10 mouse cellular contexts compared by ENCODE assay signal in genomic region chr3:97764152-97764551, GRCm38 (mm10).
A peak's percentile ranks its signal among the peaks of the same experiment; 100 is the strongest.
DNase-seq lines count a peak whose midpoint lies in the region; ATAC-seq and TF ChIP-seq lines count a peak whose summit lies in the region.
"Had no signal": no experiment of that assay in that cellular context is flagged by ENCODE, and none has a peak within 500 bp of the region (broad histone marks: within the 10 kb centered on the region; RNA-seq: fewer than 3 reads in every experiment).

No protein-coding gene starts in this region.

- peaks cover 11% of the 10 kb centered on the region; the same call in 1 of the 2 replicates for H3K36me3 ChIP-seq in forebrain, embryonic 13.5 days (ENCODE audit: poor library complexity, severe bottlenecking)
- H3K36me3 ChIP-seq in forebrain, embryonic 10.5 days (replicated peaks), result no peaks in the 10 kb centered on the region
- no peaks in the 10 kb centered on the region for H3K36me3 ChIP-seq in intestine, postnatal 0 days (ENCODE audit: control insufficient read depth, insufficient read depth)
- no peaks in the 10 kb centered on the region for H3K36me3 ChIP-seq in midbrain, embryonic 13.5 days

- peak overlapping the region; percentile 29 for H3K4me3 ChIP-seq in forebrain, embryonic 13.5 days
- no peak overlapping the region for H3K4me3 ChIP-seq in forebrain, embryonic 10.5 days
- 0 out of 2 replicates have a peak overlapping the region, but pooled peaks have one; percentile 10 for H3K4me3 ChIP-seq in intestine, postnatal 0 days (ENCODE audit: low read depth, low read length)
- H3K4me3 ChIP-seq in midbrain, embryonic 13.5 days (replicated peaks), result peak overlapping the region; percentile 37
- H3K4me3 ChIP-seq: gastrocnemius, adult 2 months had no signal

- peaks cover 41% of the 10 kb centered on the region for H3K4me1 ChIP-seq in forebrain, embryonic 13.5 days
- H3K4me1 ChIP-seq in forebrain, embryonic 10.5 days, result peaks cover 48% of the 10 kb centered on the region
- H3K4me1 ChIP-seq in intestine, postnatal 0 days (replicated peaks; ENCODE audit: control insufficient read depth, insufficient read depth, low read length), result no peaks in the 10 kb centered on the region
- H3K4me1 ChIP-seq in midbrain, embryonic 13.5 days (replicated peaks), result peaks cover 53% of the 10 kb centered on the region

- no peaks in the 10 kb centered on the region for H3K27me3 ChIP-seq in forebrain, embryonic 13.5 days
- no peaks in the 10 kb centered on the region for H3K27me3 ChIP-seq in forebrain, embryonic 10.5 days (ENCODE audit: poor library complexity, severe bottlenecking)
- H3K27me3 ChIP-seq in intestine, postnatal 0 days (replicated peaks; ENCODE audit: control insufficient read depth, insufficient read depth, low read length), result no peaks in the 10 kb centered on the region
- H3K27me3 ChIP-seq in midbrain, embryonic 13.5 days, result no peaks in the 10 kb centered on the region

- TF ChIP-seq CTCF in intestine, postnatal 0 days (IDR thresholded peaks at IDR 0.05; ENCODE audit: low read depth), result no peak

- WGBS in forebrain, embryonic 13.5 days, result 55% methylated on average over 5 of the region's 5 CpGs
- 79% methylated on average over 5 of the region's 5 CpGs for WGBS in forebrain, embryonic 10.5 days
- 32% methylated on average over 5 of the region's 5 CpGs for WGBS in intestine, postnatal 0 days
- 54% methylated on average over 5 of the region's 5 CpGs for WGBS in midbrain, embryonic 13.5 days

- H3K4me2 ChIP-seq in forebrain, embryonic 13.5 days, result peak overlapping the region; percentile 52
- peak overlapping the region; percentile 78 for H3K4me2 ChIP-seq in intestine, postnatal 0 days (replicated peaks; ENCODE audit: low read depth)
- peak overlapping the region; percentile 58 for H3K4me2 ChIP-seq in midbrain, embryonic 13.5 days (replicated peaks)

- no peak overlapping the region for H3K27ac ChIP-seq in forebrain, embryonic 13.5 days
- H3K27ac ChIP-seq in forebrain, embryonic 10.5 days, result no peak overlapping the region
- peak overlapping the region; percentile 37 for H3K27ac ChIP-seq in intestine, postnatal 0 days (ENCODE audit: low read depth, low read length)
- no peak overlapping the region for H3K27ac ChIP-seq in midbrain, embryonic 13.5 days
- H3K27ac ChIP-seq: gastrocnemius, adult 2 months had no signal

- no peak for DNase-seq in forebrain, embryonic 10.5 days (ENCODE audit: extremely low spot score, low spot score)
- DNase-seq in 3T3-L1 (ENCODE audit: low read depth, low spot score), result peak; percentile 12
- DNase-seq in urinary bladder, postnatal 14 days (ENCODE audit: low spot score), result no peak
- no peak for DNase-seq in frontal cortex, adult 2 months (ENCODE audit: extremely low spot score in 1 of 2, low spot score in 1 of 2)
- DNase-seq in left cerebral cortex, postnatal 10 days (ENCODE audit: extremely low spot score in 1 of 2, low spot score in 2 of 2), result no peak
- DNase-seq: gastrocnemius, adult 2 months; spleen, adult 18-20 months had no signal

- ATAC-seq in forebrain, embryonic 13.5 days, result no peak
- ATAC-seq in intestine, postnatal 0 days, result no peak
- no peak for ATAC-seq in midbrain, embryonic 13.5 days

- no peaks in the 10 kb centered on the region for H3K9me3 ChIP-seq in forebrain, embryonic 13.5 days (replicated peaks)
- H3K9me3 ChIP-seq in forebrain, embryonic 10.5 days, result no peaks in the 10 kb centered on the region
- H3K9me3 ChIP-seq in intestine, postnatal 0 days (ENCODE audit: control insufficient read depth), result no peaks in the 10 kb centered on the region
- no peaks in the 10 kb centered on the region for H3K9me3 ChIP-seq in midbrain, embryonic 13.5 days

- peak overlapping the region; percentile 47; the same call in 1 of the 2 replicates for H3K9ac ChIP-seq in forebrain, embryonic 13.5 days
- no peak overlapping the region for H3K9ac ChIP-seq in intestine, postnatal 0 days (ENCODE audit: low read depth, low read length)
- H3K9ac ChIP-seq in midbrain, embryonic 13.5 days (replicated peaks), result peak overlapping the region; percentile 55

- intact Hi-C loops in left cerebral cortex, postnatal 10 days (cut with DNase I), result no loop called here
